Mouse (Mus musculus): ENCODE data around the gene Nox1.
"Not testable (repeated sequence)": the region's sequence is repeated elsewhere in the genome, so short reads cannot be mapped to it uniquely, and the experiment has no call there.

Gene Nox1

DNA sequence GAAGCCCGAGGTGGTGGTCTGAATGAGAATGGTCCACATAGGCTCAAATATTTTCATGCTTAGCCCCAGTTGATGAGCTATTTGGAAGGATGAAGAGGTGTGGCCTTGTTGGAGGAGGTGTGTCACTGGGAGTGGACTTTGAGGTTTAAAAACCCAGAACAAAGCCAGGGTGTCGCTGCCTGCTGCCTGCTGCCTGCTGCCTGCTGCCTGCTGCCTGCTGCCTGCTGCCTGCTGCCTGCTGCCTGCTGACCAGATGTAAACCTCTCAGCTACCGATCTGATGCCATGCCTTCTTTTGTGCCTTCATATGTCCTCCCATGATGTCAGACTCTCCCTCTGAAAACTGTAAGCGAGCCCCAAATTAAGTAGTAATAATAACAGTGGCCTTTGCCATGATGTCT is at the start of gene Nox1:
Gene Nox1, minus strand, starts transcription at position 101 of the 400 bp plus-strand sequence.
- ChIA-PET CTCF (no interaction called here), POLR2A (no interaction called here)

GRCm38 (mm10) chrX:134262129-134262528 is 40.4 kb upstream of the Nox1 start:
- ChIA-PET CTCF (no interaction called here), POLR2A (interaction anchor here in 1 of 4 experiments (0.6 kb wide), 1 partner anchor 38 kb away, joined by 3 read pairs; no protein-coding TSS in a partner anchor)

GRCm38 (mm10) chrX:134261191-134261590 is 39.4 kb upstream of the Nox1 start:
- CTCF ChIA-PET = no interaction called here
- POLR2A ChIA-PET = no interaction called here

- POLR2A ChIA-PET = interaction anchor here in 1 of 4 experiments (1.3 kb wide), 1 partner anchor 11 kb away, joined by 3 read pairs; no protein-coding TSS in a partner anchor
- CTCF ChIA-PET = no interaction called here
Observed at GRCm38 (mm10) chrX:134248202-134248601, 26.4 kb upstream of the Nox1 start.

DNA sequence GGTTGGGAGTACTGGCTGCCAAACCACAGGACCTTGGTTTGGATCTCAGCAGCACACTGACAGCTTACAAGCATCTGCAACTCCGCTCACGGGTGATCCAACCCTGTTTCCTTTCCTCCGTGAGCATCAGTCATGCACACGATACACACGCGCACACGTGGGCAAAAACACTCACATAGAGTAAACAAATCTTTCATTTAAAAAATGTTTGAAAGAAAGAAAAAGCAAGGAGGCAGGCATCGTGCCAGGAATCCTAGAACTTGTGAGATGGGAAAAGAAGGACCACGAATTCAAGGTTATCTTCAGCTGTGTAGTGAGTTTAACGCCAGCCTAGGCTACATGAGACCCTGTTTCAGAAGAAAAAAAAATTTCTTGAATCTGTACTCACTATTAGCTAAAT is 24.2 kb upstream of the Nox1 start:
- ChIA-PET CTCF (no interaction called here), POLR2A (no interaction called here)

GRCm38 (mm10) chrX:134238266-134238665 is 16.5 kb upstream of the Nox1 start:
- ChIA-PET POLR2A (no interaction called here), CTCF (no interaction called here)

DNA sequence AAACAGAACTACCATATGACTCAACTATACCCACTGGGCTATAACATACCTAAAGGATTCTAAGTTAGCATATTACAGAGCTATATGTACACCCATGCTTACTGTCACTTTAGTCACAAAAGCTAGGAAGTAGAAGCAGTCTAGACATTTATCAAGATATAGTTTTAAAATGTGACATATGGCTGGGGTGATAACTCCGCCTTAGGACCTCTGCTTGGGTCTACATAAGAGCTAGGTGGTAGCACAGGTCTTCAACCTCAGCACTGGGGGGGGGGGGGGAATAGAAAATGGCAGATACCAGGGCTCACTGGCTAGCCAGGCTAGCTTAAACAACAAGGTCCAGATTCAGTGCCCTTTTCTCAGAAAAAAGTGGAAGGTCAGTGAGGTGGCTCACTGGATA is 11.3 kb upstream of the Nox1 start:
- POLR2A ChIA-PET = interaction anchor here in 1 of 4 experiments (0.7 kb wide), 1 partner anchor 45 kb away, joined by 4 read pairs; no protein-coding TSS in a partner anchor
- CTCF ChIA-PET = interaction anchor here in 1 of 4 experiments (0.6 kb wide), 1 partner anchor 336 kb away, joined by 12 read pairs; no protein-coding TSS in a partner anchor

DNA sequence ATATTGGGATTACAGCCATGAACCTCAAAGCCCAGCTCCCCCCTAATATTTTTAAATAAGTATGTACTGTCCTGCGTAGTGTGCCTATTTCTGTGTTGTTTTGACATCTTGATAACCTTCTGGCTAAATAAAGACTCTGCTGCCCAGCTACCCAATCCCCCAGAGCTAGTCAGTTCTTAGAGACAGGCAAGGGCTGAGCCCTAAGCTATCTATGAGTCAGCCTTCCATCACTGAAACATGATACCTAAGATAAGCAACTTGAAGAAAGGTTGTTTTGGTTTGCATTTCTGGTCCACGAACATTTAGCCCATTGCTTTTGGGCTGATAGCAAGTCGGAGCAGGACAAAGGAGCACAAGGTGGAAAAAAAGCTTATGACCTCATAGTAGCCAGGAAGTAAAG is 1.1 kb downstream of the Nox1 start:
- POLR2A ChIA-PET = interaction anchor here in 1 of 4 experiments (0.6 kb wide), 1 partner anchor 9 kb away, joined by 3 read pairs; no protein-coding TSS in a partner anchor

DNA sequence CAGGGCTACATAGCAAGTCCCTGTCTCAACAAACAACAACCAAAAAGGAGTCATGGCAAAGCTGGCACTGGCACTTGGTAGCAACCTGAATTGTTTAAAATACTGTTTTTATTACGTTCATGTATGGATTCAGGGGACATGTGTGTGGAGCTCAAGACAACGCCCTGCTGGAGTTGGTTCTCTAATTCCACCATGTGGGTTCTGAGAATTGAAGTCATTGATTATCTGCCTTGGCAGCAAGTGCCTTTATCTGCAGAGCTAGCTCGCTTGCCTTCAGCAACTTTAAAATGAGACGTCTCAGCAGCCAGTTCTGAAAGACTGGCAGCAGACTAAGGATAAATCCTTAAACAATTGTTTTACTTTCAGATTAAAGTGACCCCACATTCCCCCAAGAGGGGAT is 3.6 kb downstream of the Nox1 start:
- ChIA-PET POLR2A (no interaction called here), CTCF (no interaction called here)

More for the DNA sequence above, 1.1 kb downstream of the Nox1 start:
- CTCF ChIA-PET = no interaction called here

DNA sequence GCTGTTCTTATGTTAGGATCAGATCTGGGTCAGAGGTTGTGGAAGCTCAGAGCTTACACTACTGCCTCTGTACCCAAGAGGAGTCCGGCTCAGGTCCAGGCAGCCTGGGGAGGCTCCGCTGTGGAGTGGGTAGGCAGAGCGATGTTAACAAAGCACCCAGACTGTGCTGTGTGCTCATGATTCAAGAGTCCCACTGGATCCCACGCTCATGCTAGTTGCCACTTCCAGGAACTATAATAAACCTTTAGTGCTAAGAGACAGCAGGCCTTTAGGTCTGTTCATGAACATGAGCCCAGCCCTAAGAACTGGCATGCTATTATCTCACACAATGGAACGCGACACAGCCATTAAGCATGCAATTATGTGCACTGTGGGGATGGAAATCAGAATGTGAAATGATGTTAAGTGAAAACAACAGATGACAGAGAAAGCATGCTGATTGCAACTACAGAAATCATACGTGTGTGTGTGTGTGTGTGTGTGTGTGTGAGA is 10.6 kb downstream of the Nox1 start:
- ChIA-PET CTCF (no interaction called here), POLR2A (interaction anchor here in 2 of 4 experiments (0.6 to 0.7 kb wide), 2 partner anchors 7 to 10 kb away, joined by 3 to 5 read pairs; no protein-coding TSS in a partner anchor)

DNA sequence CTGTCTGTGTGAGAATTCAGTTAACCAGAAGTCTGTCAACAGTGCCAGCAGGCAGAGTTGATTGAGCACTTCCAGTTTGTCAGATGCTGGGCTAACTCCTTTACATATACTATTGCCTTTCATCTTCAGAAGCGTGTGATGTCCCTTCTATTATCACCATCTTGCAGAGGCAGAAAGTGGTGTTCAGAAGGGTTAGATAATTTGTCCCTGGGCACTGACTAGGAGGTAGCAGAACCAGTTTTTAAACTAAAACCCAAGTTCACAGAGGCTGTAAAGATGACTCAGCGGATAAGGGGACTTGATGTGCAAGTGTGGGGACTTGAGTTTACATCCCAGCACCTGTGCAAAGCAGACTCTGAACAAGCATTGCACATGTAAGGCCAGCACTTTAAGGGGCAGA is 13.3 kb downstream of the Nox1 start:
- ChIA-PET CTCF (no interaction called here), POLR2A (no interaction called here)

DNA sequence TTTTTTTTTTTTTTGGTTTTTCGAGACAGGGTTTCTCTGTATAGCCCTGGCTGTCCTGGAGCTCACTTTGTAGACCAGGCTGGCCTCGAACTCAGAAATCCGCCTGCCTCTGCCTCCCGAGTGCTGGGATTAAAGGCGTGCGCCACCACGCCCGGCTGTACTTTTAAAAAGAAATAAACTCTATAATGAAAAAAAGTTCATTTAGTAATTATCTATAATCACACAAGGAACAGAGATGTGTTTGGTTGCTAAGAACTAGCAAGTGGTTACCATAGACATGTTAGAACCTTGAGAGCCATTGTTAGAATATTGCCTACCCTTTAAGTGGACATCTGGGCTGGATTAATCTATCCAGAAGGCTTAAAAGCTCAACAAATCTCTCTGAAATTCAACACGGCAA is 34.6 kb downstream of the Nox1 start, which contains the start of gene Arl13a:
Gene Arl13a, plus strand, starts transcription at position 301 of the 400 bp plus-strand sequence.
- CTCF ChIA-PET = not testable (repeated sequence)
- POLR2A ChIA-PET = interaction anchor here in 1 of 4 experiments (1.4 kb wide), 1 partner anchor 11 kb away, joined by 3 read pairs; no protein-coding TSS in a partner anchor

DNA sequence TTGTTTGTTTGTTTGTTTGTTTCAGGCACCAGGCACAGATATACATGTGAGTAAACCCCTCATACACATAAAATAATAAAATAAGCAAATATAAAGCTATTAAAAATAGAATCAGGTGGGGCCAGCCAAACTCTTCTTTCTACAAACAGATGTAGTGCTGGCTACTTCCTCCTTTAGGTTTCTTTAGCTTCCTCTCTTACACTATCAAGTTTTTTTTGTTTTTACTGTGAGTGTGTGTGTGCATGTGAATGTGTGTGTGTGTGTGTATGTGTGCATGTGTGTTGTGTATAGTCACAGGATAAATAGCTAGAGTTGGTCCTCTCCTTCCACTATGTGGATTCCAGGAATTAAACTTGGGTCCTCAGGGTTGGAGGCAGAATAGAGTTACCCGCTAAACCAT is 47.1 kb downstream of the Nox1 start:
- POLR2A ChIA-PET = interaction anchor here in 1 of 4 experiments (0.7 kb wide), 1 partner anchor 10 kb away, joined by 3 read pairs; no protein-coding TSS in a partner anchor
- CTCF ChIA-PET = no interaction called here

DNA sequence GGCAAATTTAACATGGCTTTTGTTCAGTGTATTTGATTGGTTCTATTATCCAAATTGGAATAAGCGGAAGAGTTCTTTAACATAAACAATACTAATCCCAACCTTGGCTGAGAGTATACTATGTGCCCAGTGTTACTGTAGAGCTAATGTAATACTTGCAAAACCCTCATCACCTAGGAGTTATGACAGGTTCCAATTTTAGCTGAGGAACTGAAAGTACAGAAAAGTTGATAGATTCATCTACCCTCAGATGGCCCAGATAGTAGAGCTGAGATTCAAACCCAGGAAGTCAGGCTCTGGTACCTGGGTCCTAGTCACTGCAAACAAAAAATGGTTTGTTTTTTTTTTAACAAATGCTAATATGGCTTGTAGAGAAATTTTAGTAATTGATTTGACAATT is 51.2 kb downstream of the Nox1 start:
- POLR2A ChIA-PET = no interaction called here
- CTCF ChIA-PET = interaction anchor here in 1 of 4 experiments (0.6 kb wide), 1 partner anchor 371 kb away, joined by 6 read pairs; the partner anchor contains the start of gene Timm8a1

DNA sequence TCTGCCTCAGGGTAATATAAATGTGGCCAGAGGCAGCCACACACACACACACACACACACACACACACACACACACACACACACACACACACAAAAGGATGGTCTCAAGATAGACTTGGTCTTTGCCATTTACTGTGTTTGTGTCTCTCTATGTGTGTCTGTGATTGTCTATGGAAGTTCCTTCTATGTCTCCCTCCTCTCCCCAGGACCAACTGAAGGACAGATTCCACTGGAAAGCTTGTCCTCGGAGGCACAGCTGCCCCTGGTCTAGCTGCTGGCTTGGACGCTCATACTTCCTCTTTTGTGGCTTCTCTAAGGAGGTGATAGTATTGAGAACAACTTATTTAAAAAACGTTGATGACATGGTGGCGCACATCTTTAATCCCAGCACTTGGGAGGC is 58.3 kb downstream of the Nox1 start:
- ChIA-PET POLR2A (no interaction called here), CTCF (no interaction called here)

DNA sequence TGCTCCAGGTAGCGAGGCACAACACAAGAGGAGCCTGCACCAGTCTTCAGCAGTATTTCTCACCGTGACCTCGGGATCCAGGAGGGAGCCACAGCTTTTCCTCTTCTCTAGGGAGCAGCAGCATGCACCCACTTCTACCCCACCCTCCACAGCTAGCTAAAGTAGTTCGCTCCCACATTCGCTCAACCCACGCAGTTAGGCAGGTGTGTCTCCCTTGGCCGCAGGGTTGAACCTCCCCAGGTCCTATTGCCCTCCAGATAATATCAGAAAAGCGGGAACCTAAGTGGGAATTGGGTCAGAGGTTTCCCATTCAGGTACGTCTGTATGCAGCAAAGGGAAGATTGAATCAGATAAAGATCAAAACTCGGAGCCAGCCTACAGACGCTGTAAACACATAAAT is 58.9 kb downstream of the Nox1 start:
- ChIA-PET POLR2A (no interaction called here), CTCF (no interaction called here)

DNA sequence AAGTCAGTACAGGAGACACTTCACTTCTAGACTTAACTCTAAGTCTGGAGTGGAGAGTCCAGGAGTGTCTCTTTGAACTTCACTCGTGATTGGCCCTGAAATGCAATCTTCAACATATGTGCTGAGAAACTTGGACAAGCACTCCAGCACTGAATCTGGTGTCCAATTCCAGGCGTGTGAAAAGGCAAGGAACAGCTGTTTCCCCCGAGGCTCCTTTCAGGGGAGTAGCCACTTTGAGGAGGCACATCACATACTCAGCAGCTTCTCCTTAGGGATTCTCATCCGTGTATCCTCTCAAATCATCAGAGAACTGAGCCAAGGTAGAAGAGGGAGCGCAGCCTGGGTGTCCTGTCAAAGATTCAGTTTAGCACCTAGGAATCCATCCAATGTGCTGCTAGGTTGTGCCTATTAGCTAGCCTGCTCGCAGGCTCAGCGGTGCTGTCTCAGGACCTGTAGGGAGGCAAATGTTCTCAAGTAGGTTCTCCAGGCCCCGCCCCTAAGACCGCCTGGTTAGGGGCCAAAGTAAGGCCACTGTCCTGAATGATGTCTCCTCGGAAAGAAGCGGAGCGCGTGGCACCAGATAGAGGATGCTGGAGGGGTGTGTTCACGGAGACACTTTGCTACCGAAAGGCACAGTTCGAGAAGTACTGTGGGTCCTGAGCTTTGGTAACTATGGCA is 59.6 kb downstream of the Nox1 start, which contains the start of gene Xkrx:
Gene Xkrx, minus strand, starts transcription at position 34 of the 678 bp plus-strand sequence.
- ChIA-PET POLR2A (no interaction called here), CTCF (no interaction called here)

DNA sequence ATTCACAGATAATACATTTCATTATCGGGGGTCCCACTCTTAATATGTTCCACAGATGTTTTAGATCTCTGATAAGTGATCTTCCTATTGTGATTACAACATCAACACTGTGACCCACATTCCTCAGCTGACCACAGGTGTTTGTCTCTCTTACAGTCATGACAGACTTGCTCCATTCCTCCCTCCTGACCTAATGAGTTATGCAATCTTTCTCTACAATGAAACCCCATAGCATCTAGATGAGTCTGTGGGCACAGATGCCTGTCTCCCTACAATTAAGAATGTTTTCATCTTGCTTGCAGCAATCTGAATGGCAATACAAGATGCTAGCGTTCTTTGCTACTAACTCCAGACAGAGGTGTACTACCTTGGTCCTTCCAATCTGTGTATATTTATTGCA is 61.3 kb downstream of the Nox1 start:
- POLR2A ChIA-PET = interaction anchor here in 1 of 4 experiments (0.7 kb wide), 1 partner anchor 70 kb away, joined by 3 read pairs; no protein-coding TSS in a partner anchor
- CTCF ChIA-PET = no interaction called here

- CTCF ChIA-PET = no interaction called here
- POLR2A ChIA-PET = no interaction called here
Observed at GRCm38 (mm10) chrX:134158151-134158550, 63.6 kb downstream of the Nox1 start.

DNA sequence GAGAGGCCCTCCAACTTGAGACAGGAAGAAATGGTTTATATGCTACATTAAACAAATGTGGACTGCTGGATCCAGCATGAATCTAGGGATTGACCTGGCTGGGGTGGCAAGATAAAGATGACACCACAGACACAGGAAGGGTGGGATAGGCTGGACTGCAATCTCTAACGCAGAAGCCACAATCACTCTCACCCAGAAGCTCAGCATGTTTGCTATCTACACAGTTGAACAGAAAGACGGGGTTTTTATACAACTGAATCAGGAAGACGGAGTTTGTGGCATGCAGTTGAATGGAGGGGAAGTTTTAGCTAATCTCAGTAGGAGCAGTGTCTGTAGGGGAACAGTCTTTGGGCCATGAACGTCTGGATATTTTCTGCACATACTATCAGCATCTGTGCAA is 79.8 kb downstream of the Nox1 start:
- ChIA-PET CTCF (interaction anchor here in 1 of 4 experiments (0.7 kb wide), 1 partner anchor 130 kb away, joined by 15 read pairs; no protein-coding TSS in a partner anchor), POLR2A (no interaction called here)

- CTCF ChIA-PET = no interaction called here
- POLR2A ChIA-PET = no interaction called here
Observed at GRCm38 (mm10) chrX:134141551-134141950, 80.2 kb downstream of the Nox1 start.
